Mouse (Mus musculus): ENCODE measurements at regions not wholly inside any gene's neighbourhood (a gene's known extent, or its start where the extent isn't known, plus 50 kb on each side); places are given as distances from the start of the nearest gene placed in this dataset.

- DNase-seq: no peak
Observed at GRCm38 (mm10) chr3:20680944-20681494, 314.0 kb upstream of the Agtr1b start.

- no peak for DNase-seq
Observed at GRCm38 (mm10) chr3:20661883-20662282, 294.9 kb upstream of the Agtr1b start.

- DNase-seq: peak; percentile 2
Observed at GRCm38 (mm10) chr3:20655345-20655744, 288.4 kb upstream of the Agtr1b start.
